Mouse (Mus musculus) embryonic facial prominence, embryonic 11.5 days (tissue): ENCODE data around the gene Col24a1. TPM values are rescaled to one million over a fixed set of nuclear protein-coding genes. Genes with fewer than 3 reads are reported as not detected.
A peak's percentile ranks its signal among the peaks of the same experiment; 100 is the strongest.

Experiments
- ATAC-seq: fragments of 200-750 bp; cut with Nextera tagmentation; replicated peaks from 2 replicates; pipeline ENCODE4 v1.8.0; 2017; ENCODE audit warnings: low read depth; ENCODE audit not compliant: insufficient number of reproducible peaks, low FRiP score, low TSS enrichment
- DNase-seq: peaks from one replicate; pipeline ENCODE4 v3.0.0-alpha.2; 2015; ENCODE audit warnings: low spot score
- H3K27ac ChIP-seq: fragments of 300-500 bp; sonication (generic); replicated peaks from 2 replicates; pipeline ENCODE4 v1.5.1; 2014; ENCODE audit warnings: mild to moderate bottlenecking, low read depth, low read length, control low read depth
- H3K27me3 ChIP-seq: fragments of 300-500 bp; sonication (generic); 2 replicates; pipeline ENCODE4 v1.6.1; 2014; ENCODE audit warnings: mild to moderate bottlenecking, low read length, moderate library complexity, mixed read lengths; ENCODE audit not compliant: control insufficient read depth, insufficient read depth
- H3K36me3 ChIP-seq: fragments of 300-500 bp; sonication (generic); replicated peaks from 2 replicates; pipeline ENCODE4 v1.6.1; 2014; ENCODE audit warnings: low read depth, mild to moderate bottlenecking, low read length, moderate library complexity, mixed read lengths; ENCODE audit not compliant: control insufficient read depth, insufficient read depth
- H3K4me1 ChIP-seq: fragments of 300-500 bp; sonication (generic); 2 replicates; pipeline ENCODE4 v1.6.1; 2014; ENCODE audit warnings: low read length, mixed read lengths; ENCODE audit not compliant: control insufficient read depth, insufficient read depth
- H3K4me2 ChIP-seq: fragments of 300-500 bp; sonication (generic); 2 replicates; pipeline ENCODE4 v1.6.1; 2014; ENCODE audit warnings: low read depth, mild to moderate bottlenecking, control low read depth, low read length, moderate library complexity
- H3K4me3 ChIP-seq: fragments of 300-500 bp; sonication (generic); 2 replicates; pipeline ENCODE4 v1.5.1; 2014; ENCODE audit warnings: low read depth, low read length, control low read depth
- H3K9ac ChIP-seq: fragments of 300-500 bp; sonication (generic); replicated peaks from 2 replicates; pipeline ENCODE4 v1.6.1; 2014; ENCODE audit warnings: mild to moderate bottlenecking, control low read depth, low read length
- H3K9me3 ChIP-seq: fragments of 300-500 bp; sonication (generic); replicated peaks from 2 replicates; pipeline ENCODE4 v1.6.1; 2016; ENCODE audit warnings: mild to moderate bottlenecking, low read length, inconsistent platforms, mixed read lengths; ENCODE audit not compliant: control insufficient read depth
- WGBS: fragments of 180-500 bp; shearing (Covaris S2); extraction: QIAGEN DNeasy Blood & Tissue Kit; methylation state at CpG from one replicate; pipeline ENCODE4 v1.1.7; 2014; 5-methylcytosine and 5-hydroxymethylcytosine counted together
- polyA plus RNA-seq: library from polyadenylated mRNA; unstranded; fragments of >200 nt; fragmentation: Nextera tagmentation; extraction: Ambion mirVana; gene quantifications from 2 replicates; pipeline ENCODE4 v1.2.1, GENCODE M21; 2014

Col24a1 gene
- polyA plus RNA-seq, result 1.9 and 2.1 TPM in 2 replicates

DNA sequence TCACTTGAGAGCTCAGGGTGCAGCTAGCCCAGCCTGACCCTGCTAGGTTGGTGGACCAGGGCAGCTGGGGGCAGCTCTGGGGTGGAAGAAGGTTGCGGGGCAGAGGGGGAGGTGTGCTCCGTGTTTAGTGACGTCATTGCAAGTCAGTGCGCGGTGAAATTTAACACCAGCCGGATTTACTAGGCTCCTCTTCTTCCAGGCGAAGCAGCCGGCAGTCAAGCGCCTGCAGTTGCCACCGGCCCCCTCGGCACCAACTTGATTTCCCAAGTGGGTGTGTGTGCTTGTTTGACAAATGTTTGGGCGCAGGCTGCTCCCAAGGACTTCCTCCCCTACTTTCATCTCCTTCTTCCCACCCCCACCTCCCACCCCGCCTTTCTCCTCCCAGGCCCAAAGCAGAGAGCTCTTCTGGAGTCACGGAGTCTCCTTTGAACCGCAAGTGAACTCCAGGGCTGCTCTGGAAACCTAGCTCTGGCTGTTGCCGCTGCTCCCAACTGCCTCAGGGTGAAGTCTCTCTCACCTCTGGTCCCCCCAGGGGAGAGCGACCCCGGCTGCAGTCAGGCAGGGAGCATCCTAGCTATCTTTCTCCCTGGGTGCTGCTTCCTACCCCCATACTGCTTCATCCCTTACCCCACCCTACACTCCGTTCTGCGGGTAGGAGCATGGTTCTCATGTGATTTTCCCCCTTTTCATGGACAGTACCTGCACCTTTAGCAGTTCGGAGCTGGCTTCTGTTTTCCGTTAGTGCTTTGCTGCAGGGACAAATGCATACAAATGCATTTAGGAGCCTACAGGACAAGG is at the start of gene Col24a1:
Col24a1 (plus strand) TSS at position 136 of the 798 bp plus-strand sequence.
- H3K9ac ChIP-seq, result peak within 1 kb of the TSS; percentile 40
- peak; percentile 79 for DNase-seq
- no peaks in the 10 kb centered on the region for H3K9me3 ChIP-seq
- peak within 1 kb of the TSS; percentile 32; the same call in 1 of the 2 replicates for H3K27ac ChIP-seq
- H3K4me1 ChIP-seq, result peaks cover 3% of the 10 kb centered on the region; the same call in 1 of the 2 replicates
- H3K4me3 ChIP-seq, result peak within 1 kb of the TSS; percentile 40
- peak; percentile 72 for ATAC-seq
- H3K4me2 ChIP-seq, result peak within 1 kb of the TSS; percentile 86
- under 1% methylated on average over 21 of the region's 22 CpGs for WGBS
- H3K36me3 ChIP-seq, result no peaks in the 10 kb centered on the region
- no peaks in the 10 kb centered on the region for H3K27me3 ChIP-seq

DNA sequence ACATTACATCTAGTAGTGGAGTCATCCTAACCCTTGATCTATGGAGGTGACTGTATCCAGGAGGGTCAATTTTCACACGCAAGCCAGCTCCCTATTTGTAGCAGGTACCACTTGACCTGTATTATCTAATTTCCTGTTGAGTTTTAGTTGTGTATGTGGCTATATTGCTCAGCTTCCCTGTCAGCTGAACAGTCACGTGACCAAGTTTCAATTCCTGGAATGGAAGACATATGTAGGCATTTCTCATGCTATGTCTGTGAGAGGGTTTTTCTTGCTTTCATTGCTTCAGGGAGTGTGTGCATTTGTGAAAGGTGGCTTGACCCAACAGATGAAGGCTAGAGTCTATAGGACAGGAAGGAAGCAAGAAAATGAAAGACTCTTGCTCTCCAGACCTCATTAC is 44.2 kb upstream of the Col24a1 start:
- H3K9ac ChIP-seq, result no peak overlapping the region
- no peak overlapping the region for H3K27ac ChIP-seq
- peak; percentile 15 for DNase-seq
- H3K36me3 ChIP-seq, result no peaks in the 10 kb centered on the region
- 71% methylated on average over 2 of the region's 2 CpGs for WGBS
- no peaks in the 10 kb centered on the region for H3K27me3 ChIP-seq
- ATAC-seq, result no peak
- H3K4me3 ChIP-seq, result no peak overlapping the region
- no peaks in the 10 kb centered on the region for H3K4me1 ChIP-seq
- H3K4me2 ChIP-seq, result no peak overlapping the region
- no peaks in the 10 kb centered on the region for H3K9me3 ChIP-seq

DNA sequence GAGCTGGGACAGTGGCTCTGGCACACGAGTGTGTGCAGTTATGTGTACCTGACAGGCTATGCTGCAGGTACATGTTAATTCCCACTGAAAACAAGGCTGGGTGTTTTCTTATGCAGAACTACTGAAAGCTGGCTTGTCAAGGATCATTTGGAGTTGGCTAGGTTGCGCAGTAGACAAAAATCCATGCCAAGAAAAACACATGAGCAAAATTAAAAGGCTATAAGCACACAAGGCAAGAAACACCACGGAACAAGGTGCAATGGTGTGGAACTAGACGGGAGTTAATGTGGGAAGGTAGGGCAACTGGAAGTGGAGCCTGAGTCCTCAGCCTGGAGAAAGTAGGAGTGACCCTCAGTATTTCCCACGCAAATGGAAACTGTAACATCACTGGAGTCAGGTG is 39.2 kb upstream of the Col24a1 start:
- H3K36me3 ChIP-seq, result no peaks in the 10 kb centered on the region
- no peak for ATAC-seq
- no peak overlapping the region for H3K4me2 ChIP-seq
- WGBS, result 89% methylated on average over 5 of the region's 5 CpGs
- no peaks in the 10 kb centered on the region for H3K4me1 ChIP-seq
- no peak for DNase-seq
- H3K9ac ChIP-seq, result no peak overlapping the region
- no peak overlapping the region for H3K27ac ChIP-seq
- H3K4me3 ChIP-seq, result no peak overlapping the region
- H3K27me3 ChIP-seq, result no peaks in the 10 kb centered on the region
- no peaks in the 10 kb centered on the region for H3K9me3 ChIP-seq

DNA sequence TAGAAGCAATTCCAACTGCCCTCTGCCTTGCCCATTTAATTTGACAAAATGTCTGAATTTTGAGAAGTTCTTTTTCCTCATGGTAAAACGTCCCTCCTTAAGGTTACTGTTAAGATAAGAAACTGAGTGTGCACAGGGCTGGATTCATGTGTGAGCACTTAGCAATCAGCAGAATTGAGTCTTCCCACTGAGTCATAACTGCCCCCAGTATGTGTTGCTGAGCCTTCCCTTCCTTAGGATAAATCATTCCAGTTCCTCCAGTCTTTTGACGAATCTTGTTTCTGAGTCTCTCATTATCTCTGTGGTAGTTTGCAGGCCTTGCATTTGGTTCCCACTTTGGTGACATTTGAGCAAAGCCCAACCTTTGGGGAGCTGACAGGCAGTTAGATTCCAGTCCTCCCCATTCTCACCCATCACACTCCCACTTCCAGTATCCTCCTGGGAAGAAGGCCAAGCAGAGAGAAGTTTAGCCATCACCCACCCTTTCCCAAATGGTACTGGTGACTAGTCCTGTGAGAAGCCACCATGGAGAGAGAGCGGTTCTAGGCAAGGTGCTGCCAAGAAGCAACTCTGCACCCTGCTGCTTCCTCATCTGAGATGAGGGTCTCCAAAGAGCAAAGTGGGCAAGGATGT is 37.4 kb upstream of the Col24a1 start:
- no peak overlapping the region for H3K27ac ChIP-seq
- no peak overlapping the region for H3K9ac ChIP-seq
- no peaks in the 10 kb centered on the region for H3K9me3 ChIP-seq
- DNase-seq (no peak), ATAC-seq (no peak)
- no peaks in the 10 kb centered on the region for H3K27me3 ChIP-seq
- 85% methylated on average over 3 of the region's 3 CpGs for WGBS
- H3K4me3 ChIP-seq, result no peak overlapping the region
- no peaks in the 10 kb centered on the region for H3K36me3 ChIP-seq
- H3K4me2 ChIP-seq, result no peak overlapping the region
- H3K4me1 ChIP-seq, result no peaks in the 10 kb centered on the region

DNA sequence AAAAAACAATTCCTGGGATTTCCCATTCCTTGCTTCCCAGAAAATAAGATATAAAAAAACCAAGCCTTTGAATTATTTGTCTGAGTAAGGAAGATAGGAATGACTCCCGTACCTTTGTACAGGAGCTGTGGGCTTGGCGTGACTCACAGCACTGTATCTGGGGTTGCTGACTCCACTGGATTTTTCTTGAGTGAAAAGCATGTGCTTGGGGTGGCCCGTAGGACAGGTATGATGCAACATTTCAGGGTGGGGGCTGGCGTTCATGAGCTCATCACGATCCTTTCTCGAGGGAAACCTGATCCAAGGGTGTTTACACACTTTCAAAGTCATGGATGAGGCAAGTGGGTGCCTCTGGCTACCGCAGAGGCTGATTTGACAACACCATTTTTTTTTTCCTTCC is 35.6 kb upstream of the Col24a1 start:
- no peak overlapping the region for H3K4me3 ChIP-seq
- no peaks in the 10 kb centered on the region for H3K36me3 ChIP-seq
- H3K4me1 ChIP-seq, result no peaks in the 10 kb centered on the region
- H3K27me3 ChIP-seq, result no peaks in the 10 kb centered on the region
- H3K27ac ChIP-seq, result no peak overlapping the region
- H3K9me3 ChIP-seq, result no peaks in the 10 kb centered on the region
- whole genome bisulfite sequencing, result 81% methylated on average over 7 of the region's 7 CpGs
- H3K9ac ChIP-seq, result no peak overlapping the region
- no peak overlapping the region for H3K4me2 ChIP-seq
- ATAC-seq (no peak), DNase-seq (no peak)

DNA sequence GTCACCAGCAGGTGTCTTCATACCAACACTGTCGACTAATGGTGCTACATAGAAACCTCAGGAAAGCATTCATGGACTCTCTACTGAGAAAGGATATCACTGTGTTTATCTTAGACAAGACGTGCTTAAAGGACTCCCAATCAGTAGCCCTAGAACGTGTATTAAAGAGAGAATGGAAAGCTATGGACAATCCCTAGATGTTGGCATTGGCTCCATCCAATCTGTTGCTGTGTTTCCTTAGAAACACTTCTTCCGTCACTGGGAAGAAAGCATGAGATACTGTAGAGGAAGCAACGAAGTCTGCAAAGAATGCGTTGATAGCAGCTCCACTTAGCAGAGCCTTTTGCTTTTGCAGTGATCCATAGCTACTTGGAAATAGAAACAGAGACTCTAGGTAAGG is 32.6 kb upstream of the Col24a1 start:
- no peaks in the 10 kb centered on the region for H3K27me3 ChIP-seq
- WGBS, result 87% methylated on average over 6 of the region's 6 CpGs

DNA sequence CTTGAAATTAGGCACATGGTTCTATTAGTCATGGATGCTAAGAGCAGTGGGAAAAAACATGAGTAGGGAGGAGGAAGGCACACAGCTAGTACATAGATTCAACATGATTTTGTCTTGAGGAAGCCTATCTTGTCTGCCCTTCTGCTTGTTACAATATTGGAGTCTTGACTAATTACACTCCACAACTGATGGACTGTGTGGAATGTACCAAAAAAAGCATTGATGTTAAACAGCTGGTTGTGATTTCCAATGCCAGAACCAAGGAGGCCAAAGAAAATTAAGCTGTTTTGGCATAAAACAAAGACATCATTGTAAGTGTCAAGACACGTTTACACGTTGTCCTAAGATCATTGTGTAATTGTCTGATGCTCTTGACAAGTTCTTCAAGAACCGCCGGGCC is 29.1 kb upstream of the Col24a1 start:
- Histone ChIP-seq H3K36me3 (no peaks in the 10 kb centered on the region), H3K4me2 (no peak overlapping the region), H3K9ac (no peak overlapping the region), H3K9me3 (no peaks in the 10 kb centered on the region), H3K27ac (no peak overlapping the region), H3K4me3 (no peak overlapping the region), H3K4me1 (no peaks in the 10 kb centered on the region), H3K27me3 (no peaks in the 10 kb centered on the region)
- WGBS, result 49% methylated on average over 4 of the region's 4 CpGs
- ATAC-seq (no peak), DNase-seq (no peak)

More for the DNA sequence above, 32.6 kb upstream of the Col24a1 start:
- H3K4me3 ChIP-seq, result no peak overlapping the region
- H3K9me3 ChIP-seq, result no peaks in the 10 kb centered on the region
- DNase-seq (no peak), ATAC-seq (no peak)
- no peak overlapping the region for H3K9ac ChIP-seq
- no peak overlapping the region for H3K27ac ChIP-seq
- H3K4me1 ChIP-seq, result no peaks in the 10 kb centered on the region
- no peak overlapping the region for H3K4me2 ChIP-seq
- H3K36me3 ChIP-seq, result no peaks in the 10 kb centered on the region

DNA sequence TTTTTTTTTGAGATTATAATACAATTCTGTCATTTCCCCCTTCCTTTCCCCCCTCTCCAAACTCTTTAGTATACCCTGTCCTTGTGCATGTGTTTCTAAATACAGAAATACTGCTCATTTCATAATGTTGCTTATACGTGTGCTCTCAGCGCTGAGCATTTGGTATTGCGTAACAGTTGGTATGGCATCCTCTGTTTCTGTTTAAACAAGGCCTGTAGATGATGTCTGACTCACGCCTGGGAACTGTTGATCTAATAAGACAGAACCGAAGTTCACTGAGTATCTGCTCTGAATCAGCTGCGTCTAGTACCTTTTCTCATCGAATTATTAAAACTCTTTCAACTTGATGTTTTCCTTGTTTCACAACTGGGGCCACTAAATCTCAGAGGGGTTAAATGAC is 24.2 kb upstream of the Col24a1 start:
- H3K9ac ChIP-seq, result no peak overlapping the region
- WGBS, result 80% methylated on average over 7 of the region's 7 CpGs
- ATAC-seq (no peak), DNase-seq (no peak)
- H3K9me3 ChIP-seq, result no peaks in the 10 kb centered on the region
- no peaks in the 10 kb centered on the region for H3K4me1 ChIP-seq
- H3K27me3 ChIP-seq, result no peaks in the 10 kb centered on the region
- no peak overlapping the region for H3K4me3 ChIP-seq
- no peak overlapping the region for H3K27ac ChIP-seq
- H3K4me2 ChIP-seq, result no peak overlapping the region
- no peaks in the 10 kb centered on the region for H3K36me3 ChIP-seq
